Mouse (Mus musculus): Measurements from ENCODE around the gene Rnf41.
A peak's percentile ranks its signal among the peaks of the same experiment; 100 is the strongest.

Rnf41 gene

GRCm38 (mm10) chr10:128411211-128412054 is at the start of gene Rnf41, which contains the start of gene Nabp2:
TSS of gene Rnf41 (plus strand) at chr10:128411657.
TSS of gene Nabp2 (minus strand) at chr10:128411492.
- DNase-seq, result peak; percentile 98

- no peak for DNase-seq
Measured at GRCm38 (mm10) chr10:128361836-128362235, 49.6 kb upstream of the Rnf41 start.

GRCm38 (mm10) chr10:128362568-128362967 is 48.9 kb upstream of the Rnf41 start:
- peak; percentile 44 for DNase-seq

GRCm38 (mm10) chr10:128367899-128368401 is 43.5 kb upstream of the Rnf41 start:
- no peak for DNase-seq

- peak; percentile 94 for DNase-seq
Measured at GRCm38 (mm10) chr10:128368402-128369217, 42.8 kb upstream of the Rnf41 start, which contains the start of gene Coq10a. TSS of gene Coq10a (minus strand) at chr10:128368997.

- DNase-seq, result no peak
Measured at GRCm38 (mm10) chr10:128369218-128369543, 42.3 kb upstream of the Rnf41 start.

- no peak for DNase-seq
Measured at GRCm38 (mm10) chr10:128369599-128369998, 41.9 kb upstream of the Rnf41 start.

- DNase-seq, result no peak
Measured at GRCm38 (mm10) chr10:128370021-128370420, 41.4 kb upstream of the Rnf41 start.

- DNase-seq, result no peak
Measured at GRCm38 (mm10) chr10:128370601-128371000, 40.9 kb upstream of the Rnf41 start.

- no peak for DNase-seq
Measured at GRCm38 (mm10) chr10:128372142-128372541, 39.3 kb upstream of the Rnf41 start.

- no peak for DNase-seq
Measured at GRCm38 (mm10) chr10:128372989-128373748, 38.3 kb upstream of the Rnf41 start.

GRCm38 (mm10) chr10:128374393-128374792 is 37.1 kb upstream of the Rnf41 start:
- DNase-seq, result peak; percentile 33

GRCm38 (mm10) chr10:128376099-128376454 is 35.4 kb upstream of the Rnf41 start:
- DNase-seq, result no peak

GRCm38 (mm10) chr10:128376455-128377211 is 34.8 kb upstream of the Rnf41 start, which contains the start of gene Ankrd52:
TSS of gene Ankrd52 (plus strand) at chr10:128377115.
- peak; percentile 88 for DNase-seq

GRCm38 (mm10) chr10:128377222-128377939 is 34.1 kb upstream of the Rnf41 start:
- DNase-seq, result peak; percentile 64

GRCm38 (mm10) chr10:128377940-128378448 is 33.5 kb upstream of the Rnf41 start:
- no peak for DNase-seq

- DNase-seq, result no peak
Measured at GRCm38 (mm10) chr10:128378462-128378861, 33.0 kb upstream of the Rnf41 start.

GRCm38 (mm10) chr10:128379260-128379659 is 32.2 kb upstream of the Rnf41 start:
- no peak for DNase-seq

GRCm38 (mm10) chr10:128380565-128380964 is 30.9 kb upstream of the Rnf41 start:
- no peak for DNase-seq

GRCm38 (mm10) chr10:128382482-128382881 is 29.0 kb upstream of the Rnf41 start:
- no peak for DNase-seq

- DNase-seq, result no peak
Measured at GRCm38 (mm10) chr10:128385902-128386301, 25.6 kb upstream of the Rnf41 start.

Measured in thymus, postnatal 14 days (tissue).